Mouse (Mus musculus) thymus, adult 2 months (tissue): ENCODE measurements at regions not wholly inside any gene's neighbourhood (a gene's known extent, or its start where the extent isn't known, plus 50 kb on each side); places are given as distances from the start of the nearest gene placed in this dataset.

ENCODE experiments used
- DNase-seq: peaks from one replicate; pipeline ENCODE4 v3.0.0; 2021
- H3K27ac ChIP-seq: fragments of 200-500 bp; 2 replicates; pipeline ENCODE4 v1.5.1; 2012; ENCODE audit warnings: low read length, control low read depth; ENCODE audit not compliant: control insufficient read depth, insufficient read depth
- H3K27me3 ChIP-seq: fragments of 200-500 bp; 2 replicates; pipeline ENCODE4 v1.6.1; 2012; ENCODE audit warnings: mild to moderate bottlenecking, low read length, moderate library complexity, mixed read lengths; ENCODE audit not compliant: control insufficient read depth, insufficient read depth
- H3K36me3 ChIP-seq: fragments of 200-500 bp; 2 replicates; pipeline ENCODE4 v1.6.1; 2012; ENCODE audit warnings: mild to moderate bottlenecking, low read length, moderate library complexity; ENCODE audit not compliant: control insufficient read depth, insufficient read depth
- H3K4me1 ChIP-seq: fragments of 200-500 bp; replicated peaks from 2 replicates; pipeline ENCODE4 v1.6.1; 2012; ENCODE audit warnings: low read length; ENCODE audit not compliant: control insufficient read depth, insufficient read depth
- H3K4me3 ChIP-seq: fragments of 200-500 bp; 2 replicates; pipeline ENCODE4 v1.5.1; 2012; ENCODE audit warnings: mild to moderate bottlenecking, low read length, control low read depth, moderate library complexity; ENCODE audit not compliant: control insufficient read depth, insufficient read depth
- CTCF ChIP-seq: fragments of 200-500 bp; IDR thresholded peaks from 2 replicates; pipeline ENCODE4 v1.5.1; 2012; ENCODE audit warnings: mild to moderate bottlenecking, control low read depth, low read length, moderate library complexity, borderline replicate concordance; ENCODE audit not compliant: control insufficient read depth, poor library complexity, insufficient read depth; ENCODE audit errors: extremely low read depth
- POLR2A ChIP-seq: fragments of 200-500 bp; IDR thresholded peaks from 2 replicates; pipeline ENCODE4 v1.6.1; 2012; ENCODE audit warnings: mild to moderate bottlenecking, low read length, control low read depth, moderate library complexity; ENCODE audit not compliant: control insufficient read depth, poor library complexity, insufficient read depth; ENCODE audit errors: extremely low read depth
- WGBS: fragments of 180-500 bp; shearing (Covaris S2); methylation state at CpG from one replicate; pipeline ENCODE4 v1.1.7; 2018; 5-methylcytosine and 5-hydroxymethylcytosine counted together

DNA sequence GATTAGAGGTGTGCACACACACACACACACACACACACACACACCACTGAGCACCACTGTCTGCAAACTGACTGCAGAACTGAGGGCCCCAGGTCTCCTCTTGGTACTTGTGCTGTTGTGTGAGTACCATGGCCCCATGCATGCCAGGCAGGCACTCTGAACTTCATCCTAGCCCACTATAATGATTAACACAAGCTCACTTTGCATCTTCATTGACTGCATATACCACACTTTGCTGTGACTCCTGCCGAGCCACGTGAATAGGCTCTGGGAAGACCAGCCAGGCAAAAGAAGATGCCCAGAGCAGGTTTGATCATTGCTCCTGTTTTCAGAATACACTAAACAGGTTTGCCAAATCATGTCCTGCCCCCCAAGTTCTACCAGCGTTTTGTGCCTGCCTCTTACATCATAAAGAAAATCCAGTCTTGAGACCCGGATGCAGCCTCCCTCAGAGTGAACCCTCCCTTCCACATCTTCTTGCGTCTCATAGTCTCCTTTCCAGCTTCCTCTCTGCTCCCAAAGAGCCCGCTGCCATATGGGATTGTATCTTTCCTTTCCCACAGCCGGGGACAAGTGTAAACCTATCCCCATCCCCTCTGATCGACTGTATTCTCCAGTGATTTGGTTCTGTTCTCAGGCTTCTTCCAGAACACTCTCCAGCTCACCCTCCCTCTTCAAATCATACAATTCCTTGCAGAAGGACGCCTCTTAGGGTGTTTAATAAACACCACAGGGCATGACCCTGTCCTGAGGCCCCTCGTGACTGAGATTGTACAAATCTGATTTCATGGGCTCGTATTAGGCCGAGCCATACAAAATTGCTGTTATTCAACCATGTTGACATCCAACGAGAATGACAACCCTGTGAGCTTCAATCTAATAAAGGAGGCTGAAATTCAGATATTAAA lies 215.6 kb upstream of the Jarid2 start:
- TF ChIP-seq POLR2A = no peak
- Histone ChIP-seq H3K36me3 (no peaks in the 10 kb centered on the region), H3K4me3 (no peak overlapping the region), H3K4me1 (0 out of 2 replicates have a peak, but pooled peaks cover 2% of the 10 kb centered on the region), H3K27me3 (no peaks in the 10 kb centered on the region), H3K27ac (no peak overlapping the region)
- no peak for DNase-seq
- 92% methylated on average over 13 of the region's 13 CpGs for WGBS

GRCm38 (mm10) chr13:44514636-44515158 lies 214.6 kb upstream of the Jarid2 start:
- no peak for TF ChIP-seq POLR2A
- no peak for TF ChIP-seq CTCF
- Histone ChIP-seq H3K27ac (no peak overlapping the region), H3K4me3 (no peak overlapping the region), H3K36me3 (no peaks in the 10 kb centered on the region), H3K27me3 (no peaks in the 10 kb centered on the region), H3K4me1 (0 out of 2 replicates have a peak, but pooled peaks cover 2% of the 10 kb centered on the region)
- 89% methylated on average over 5 of the region's 5 CpGs for WGBS
- DNase-seq = no peak

DNA sequence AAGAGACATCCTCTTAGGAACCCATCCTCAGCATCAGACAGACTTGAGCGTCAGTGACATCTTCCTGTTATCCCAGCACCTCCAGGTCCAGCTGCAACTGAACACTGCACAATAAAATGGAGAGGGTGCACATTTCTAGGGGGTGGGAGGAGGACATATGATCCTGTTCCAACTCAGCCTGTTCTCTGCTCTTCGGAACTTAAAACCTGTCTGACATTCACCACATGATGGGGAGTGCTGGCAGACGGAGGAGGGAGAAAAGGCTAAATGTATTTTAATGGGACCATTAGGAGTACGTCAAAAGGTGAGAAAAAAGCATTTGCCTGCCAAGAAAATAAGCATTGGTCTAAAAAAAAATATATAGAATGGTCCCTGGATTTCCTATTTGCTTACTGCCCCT lies 212.4 kb upstream of the Jarid2 start:
- WGBS = 91% methylated on average over 4 of the region's 4 CpGs
- TF ChIP-seq CTCF (no peak), POLR2A (no peak)
- Histone ChIP-seq H3K4me3 (no peak overlapping the region), H3K36me3 (no peaks in the 10 kb centered on the region), H3K27me3 (no peaks in the 10 kb centered on the region), H3K27ac (no peak overlapping the region), H3K4me1 (0 out of 2 replicates have a peak, but pooled peaks cover 2% of the 10 kb centered on the region)
- no peak for DNase-seq

DNA sequence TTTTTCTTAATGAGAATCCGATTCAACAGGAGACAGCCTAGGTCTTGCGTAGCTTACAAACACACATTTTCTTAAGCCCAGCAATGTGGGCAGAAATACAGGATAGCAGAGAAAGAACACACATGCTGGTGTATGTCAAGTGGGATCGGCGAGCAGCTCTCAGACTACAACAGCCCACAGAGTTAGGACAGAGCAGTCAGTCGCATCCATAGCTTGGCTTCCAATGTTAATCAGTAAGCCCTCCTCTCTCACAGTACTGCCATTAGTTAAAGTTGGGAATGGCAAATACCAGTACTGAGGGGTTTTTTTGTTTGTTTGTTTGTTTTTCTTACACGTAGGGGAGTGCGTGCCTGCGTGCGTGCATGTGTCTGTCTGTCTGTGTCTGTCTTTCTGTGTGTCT lies 212.0 kb upstream of the Jarid2 start:
- TF ChIP-seq POLR2A (no peak), CTCF (no peak)
- 0 out of 2 replicates have a peak, but pooled peaks cover 2% of the 10 kb centered on the region for H3K4me1 ChIP-seq
- 96% methylated on average over 9 of the region's 9 CpGs for WGBS
- H3K27me3 ChIP-seq = no peaks in the 10 kb centered on the region
- H3K27ac ChIP-seq = no peak overlapping the region
- no peak overlapping the region for H3K4me3 ChIP-seq
- no peaks in the 10 kb centered on the region for H3K36me3 ChIP-seq
- DNase-seq = no peak

GRCm38 (mm10) chr13:44518215-44518614 lies 211.1 kb upstream of the Jarid2 start:
- no peaks in the 10 kb centered on the region for H3K27me3 ChIP-seq
- 0 out of 2 replicates have a peak, but pooled peaks cover under 1% of the 10 kb centered on the region for H3K4me1 ChIP-seq
- H3K36me3 ChIP-seq = no peaks in the 10 kb centered on the region
- no peak overlapping the region for H3K4me3 ChIP-seq
- DNase-seq = no peak
- 64% methylated on average over 4 of the region's 4 CpGs for WGBS
- H3K27ac ChIP-seq = no peak overlapping the region
- TF ChIP-seq POLR2A (no peak), CTCF (no peak)

- TF ChIP-seq POLR2A (no peak), CTCF (no peak)
- Histone ChIP-seq H3K27ac (no peak overlapping the region), H3K27me3 (no peaks in the 10 kb centered on the region), H3K36me3 (no peaks in the 10 kb centered on the region), H3K4me3 (no peak overlapping the region), H3K4me1 (no peaks in the 10 kb centered on the region)
- 92% methylated on average over 4 of the region's 4 CpGs for WGBS
- DNase-seq = no peak
Observed at GRCm38 (mm10) chr13:44523516-44523915, 205.8 kb upstream of the Jarid2 start.
